Mouse (Mus musculus): ENCODE data around the gene Kcna2.

The Kcna2 gene

GRCm38 (mm10) chr3:107100811-107101455 lies at the start of gene Kcna2:
Gene Kcna2 (plus strand): TSS chr3:107101146.
- peak; percentile 13 for DNase-seq (ENCODE audit: low read depth, low spot score)

GRCm38 (mm10) chr3:107061468-107061867 lies 39.5 kb upstream of the Kcna2 start:
- peak; percentile 6 for DNase-seq (ENCODE audit: low read depth, low spot score)

- DNase-seq (ENCODE audit: low read depth, low spot score): no peak
Observed at GRCm38 (mm10) chr3:107062771-107063170, 38.2 kb upstream of the Kcna2 start.

GRCm38 (mm10) chr3:107065510-107066095 lies 35.3 kb upstream of the Kcna2 start:
- no peak for DNase-seq (ENCODE audit: low read depth, low spot score)

- no peak for DNase-seq (ENCODE audit: low read depth, low spot score)
Observed at GRCm38 (mm10) chr3:107066165-107066850, 34.6 kb upstream of the Kcna2 start.

- DNase-seq (ENCODE audit: low read depth, low spot score): no peak
Observed at GRCm38 (mm10) chr3:107067245-107067644, 33.7 kb upstream of the Kcna2 start.

GRCm38 (mm10) chr3:107073863-107074262 lies 27.1 kb upstream of the Kcna2 start:
- DNase-seq (ENCODE audit: low read depth, low spot score): no peak

- DNase-seq (ENCODE audit: low read depth, low spot score): no peak
Observed at GRCm38 (mm10) chr3:107075705-107076104, 25.2 kb upstream of the Kcna2 start.

GRCm38 (mm10) chr3:107076658-107077057 lies 24.3 kb upstream of the Kcna2 start:
- DNase-seq (ENCODE audit: low read depth, low spot score): no peak

- no peak for DNase-seq (ENCODE audit: low read depth, low spot score)
Observed at GRCm38 (mm10) chr3:107077101-107077500, 23.8 kb upstream of the Kcna2 start.

- no peak for DNase-seq (ENCODE audit: low read depth, low spot score)
Observed at GRCm38 (mm10) chr3:107080803-107081202, 20.1 kb upstream of the Kcna2 start.

GRCm38 (mm10) chr3:107081227-107081626 lies 19.7 kb upstream of the Kcna2 start:
- DNase-seq (ENCODE audit: low read depth, low spot score): peak; percentile 20

- no peak for DNase-seq (ENCODE audit: low read depth, low spot score)
Observed at GRCm38 (mm10) chr3:107084586-107084985, 16.4 kb upstream of the Kcna2 start.

GRCm38 (mm10) chr3:107087410-107087809 lies 13.5 kb upstream of the Kcna2 start:
- no peak for DNase-seq (ENCODE audit: low read depth, low spot score)

- DNase-seq (ENCODE audit: low read depth, low spot score): no peak
Observed at GRCm38 (mm10) chr3:107088820-107089219, 12.1 kb upstream of the Kcna2 start.

- no peak for DNase-seq (ENCODE audit: low read depth, low spot score)
Observed at GRCm38 (mm10) chr3:107089475-107089874, 11.5 kb upstream of the Kcna2 start.

- no peak for DNase-seq (ENCODE audit: low read depth, low spot score)
Observed at GRCm38 (mm10) chr3:107090001-107090400, 10.9 kb upstream of the Kcna2 start.

GRCm38 (mm10) chr3:107090403-107091150 lies 10.4 kb upstream of the Kcna2 start:
- DNase-seq (ENCODE audit: low read depth, low spot score): no peak

GRCm38 (mm10) chr3:107094028-107094427 lies 6.9 kb upstream of the Kcna2 start:
- DNase-seq (ENCODE audit: low read depth, low spot score): peak; percentile 39

- DNase-seq (ENCODE audit: low read depth, low spot score): no peak
Observed at GRCm38 (mm10) chr3:107096269-107096731, 4.6 kb upstream of the Kcna2 start.

GRCm38 (mm10) chr3:107099866-107100265 lies 1.1 kb upstream of the Kcna2 start:
- peak; percentile 10 for DNase-seq (ENCODE audit: low read depth, low spot score)

- DNase-seq (ENCODE audit: low read depth, low spot score): no peak
Observed at GRCm38 (mm10) chr3:107101456-107101786, 475 bp downstream of the Kcna2 start.
